Mouse (Mus musculus): ENCODE results near the gene Unc5cl.

Gene Unc5cl

GRCm38 (mm10) chr17:48509596-48509995 lies 54.9 kb downstream of the Unc5cl start:
- in situ Hi-C loops (cut with MboI; ENCODE audit: low pct_unique_long_range_greater_than_20kb in 1 of 2, low sequenced_read_pairs in 2 of 2, unreplicated experiment in 1 of 2) = no loop called here

GRCm38 (mm10) chr17:48512614-48513281 lies 58.0 kb downstream of the Unc5cl start:
- in situ Hi-C loops (cut with MboI; ENCODE audit: low pct_unique_long_range_greater_than_20kb in 1 of 2, low sequenced_read_pairs in 2 of 2, unreplicated experiment in 1 of 2) = no loop called here

- in situ Hi-C loops (cut with MboI; ENCODE audit: low pct_unique_long_range_greater_than_20kb in 1 of 2, low sequenced_read_pairs in 2 of 2, unreplicated experiment in 1 of 2) = no loop called here
Measured at GRCm38 (mm10) chr17:48514613-48515012, 59.9 kb downstream of the Unc5cl start.

GRCm38 (mm10) chr17:48519046-48519445 lies 64.3 kb downstream of the Unc5cl start:
- in situ Hi-C loops (cut with MboI; ENCODE audit: low pct_unique_long_range_greater_than_20kb in 1 of 2, low sequenced_read_pairs in 2 of 2, unreplicated experiment in 1 of 2) = no loop called here

- in situ Hi-C loops (cut with MboI; ENCODE audit: low pct_unique_long_range_greater_than_20kb in 1 of 2, low sequenced_read_pairs in 2 of 2, unreplicated experiment in 1 of 2) = no loop called here
Measured at GRCm38 (mm10) chr17:48520352-48520751, 65.7 kb downstream of the Unc5cl start.

GRCm38 (mm10) chr17:48523056-48523455 lies 68.4 kb downstream of the Unc5cl start:
- in situ Hi-C loops (cut with MboI; ENCODE audit: low pct_unique_long_range_greater_than_20kb in 1 of 2, low sequenced_read_pairs in 2 of 2, unreplicated experiment in 1 of 2) = no loop called here

- in situ Hi-C loops (cut with MboI; ENCODE audit: low pct_unique_long_range_greater_than_20kb in 1 of 2, low sequenced_read_pairs in 2 of 2, unreplicated experiment in 1 of 2) = no loop called here
Measured at GRCm38 (mm10) chr17:48533844-48534705, 79.4 kb downstream of the Unc5cl start.

GRCm38 (mm10) chr17:48538328-48538727 lies 83.6 kb downstream of the Unc5cl start:
- in situ Hi-C loops (cut with MboI; ENCODE audit: low pct_unique_long_range_greater_than_20kb in 1 of 2, low sequenced_read_pairs in 2 of 2, unreplicated experiment in 1 of 2) = no loop called here

GRCm38 (mm10) chr17:48539326-48539725 lies 84.6 kb downstream of the Unc5cl start:
- in situ Hi-C loops (cut with MboI; ENCODE audit: low pct_unique_long_range_greater_than_20kb in 1 of 2, low sequenced_read_pairs in 2 of 2, unreplicated experiment in 1 of 2) = no loop called here

GRCm38 (mm10) chr17:48542733-48543132 lies 88.0 kb downstream of the Unc5cl start:
- in situ Hi-C loops (cut with MboI; ENCODE audit: low pct_unique_long_range_greater_than_20kb in 1 of 2, low sequenced_read_pairs in 2 of 2, unreplicated experiment in 1 of 2) = no loop called here

GRCm38 (mm10) chr17:48543301-48543765 lies 88.6 kb downstream of the Unc5cl start:
- in situ Hi-C loops (cut with MboI; ENCODE audit: low pct_unique_long_range_greater_than_20kb in 1 of 2, low sequenced_read_pairs in 2 of 2, unreplicated experiment in 1 of 2) = no loop called here

- in situ Hi-C loops (cut with MboI; ENCODE audit: low pct_unique_long_range_greater_than_20kb in 1 of 2, low sequenced_read_pairs in 2 of 2, unreplicated experiment in 1 of 2) = no loop called here
Measured at GRCm38 (mm10) chr17:48544722-48545121, 90.0 kb downstream of the Unc5cl start.

- in situ Hi-C loops (cut with MboI; ENCODE audit: low pct_unique_long_range_greater_than_20kb in 1 of 2, low sequenced_read_pairs in 2 of 2, unreplicated experiment in 1 of 2) = no loop called here
Measured at GRCm38 (mm10) chr17:48545223-48545943, 90.7 kb downstream of the Unc5cl start.

GRCm38 (mm10) chr17:48546036-48546435 lies 91.3 kb downstream of the Unc5cl start:
- in situ Hi-C loops (cut with MboI; ENCODE audit: low pct_unique_long_range_greater_than_20kb in 1 of 2, low sequenced_read_pairs in 2 of 2, unreplicated experiment in 1 of 2) = no loop called here

- in situ Hi-C loops (cut with MboI; ENCODE audit: low pct_unique_long_range_greater_than_20kb in 1 of 2, low sequenced_read_pairs in 2 of 2, unreplicated experiment in 1 of 2) = no loop called here
Measured at GRCm38 (mm10) chr17:48547668-48548067, 93.0 kb downstream of the Unc5cl start.

- in situ Hi-C loops (cut with MboI; ENCODE audit: low pct_unique_long_range_greater_than_20kb in 1 of 2, low sequenced_read_pairs in 2 of 2, unreplicated experiment in 1 of 2) = no loop called here
Measured at GRCm38 (mm10) chr17:48551788-48552531, 97.3 kb downstream of the Unc5cl start.

GRCm38 (mm10) chr17:48552532-48552915 lies 97.8 kb downstream of the Unc5cl start:
- in situ Hi-C loops (cut with MboI; ENCODE audit: low pct_unique_long_range_greater_than_20kb in 1 of 2, low sequenced_read_pairs in 2 of 2, unreplicated experiment in 1 of 2) = no loop called here

- in situ Hi-C loops (cut with MboI; ENCODE audit: low pct_unique_long_range_greater_than_20kb in 1 of 2, low sequenced_read_pairs in 2 of 2, unreplicated experiment in 1 of 2) = no loop called here
Measured at GRCm38 (mm10) chr17:48556223-48556962, 101.7 kb downstream of the Unc5cl start.

Data from mouse embryonic stem cell (cell line).